Mouse (Mus musculus) limb, embryonic 12.5 days (tissue): ENCODE measurements at regions not wholly inside any gene's neighbourhood (a gene's known extent, or its start where the extent isn't known, plus 50 kb on each side); places are given as distances from the start of the nearest gene placed in this dataset. TPM values are rescaled to one million over a fixed set of nuclear protein-coding genes. Genes with fewer than 3 reads are reported as not detected.

Experiments used
- ATAC-seq: fragments of 200-750 bp; cut with Nextera tagmentation; 2 replicates; pipeline ENCODE4 v1.8.0; 2017; ENCODE audit warnings: low read depth, moderate TSS enrichment; ENCODE audit not compliant: insufficient number of reproducible peaks, insufficient read depth, low FRiP score, low TSS enrichment
- H3K27ac ChIP-seq: fragments of 300-500 bp; sonication (generic); 2 replicates; pipeline ENCODE4 v1.5.1; 2016; ENCODE audit warnings: mild to moderate bottlenecking, moderate library complexity
- H3K27me3 ChIP-seq: fragments of 300-500 bp; sonication (generic); 2 replicates; pipeline ENCODE4 v1.6.1; 2016; ENCODE audit warnings: mild to moderate bottlenecking, moderate library complexity
- H3K36me3 ChIP-seq: fragments of 300-500 bp; sonication (generic); 2 replicates; pipeline ENCODE4 v1.6.1; 2016; ENCODE audit warnings: mild to moderate bottlenecking, moderate library complexity
- H3K4me1 ChIP-seq: fragments of 300-500 bp; sonication (generic); replicated peaks from 2 replicates; pipeline ENCODE4 v1.6.1; 2016
- H3K4me2 ChIP-seq: fragments of 300-500 bp; sonication (generic); 2 replicates; pipeline ENCODE4 v1.6.1; 2016; ENCODE audit warnings: mild to moderate bottlenecking, moderate library complexity
- H3K4me3 ChIP-seq: fragments of 300-500 bp; sonication (generic); replicated peaks from 2 replicates; pipeline ENCODE4 v1.5.1; 2016; ENCODE audit warnings: mild to moderate bottlenecking
- H3K9ac ChIP-seq: fragments of 300-500 bp; sonication (generic); replicated peaks from 2 replicates; pipeline ENCODE4 v1.6.1; 2016; ENCODE audit warnings: mild to moderate bottlenecking, moderate library complexity
- H3K9me3 ChIP-seq: fragments of 300-500 bp; sonication (generic); 2 replicates; pipeline ENCODE4 v1.6.1; 2016; ENCODE audit warnings: mild to moderate bottlenecking, moderate library complexity
- WGBS: fragments of 180-500 bp; shearing (Covaris S2); methylation state at CpG from one replicate; pipeline ENCODE4 v1.1.7; 2016; 5-methylcytosine and 5-hydroxymethylcytosine counted together
- microRNA-seq: library from miRNA; unstranded; fragments of <30 nt; microRNA quantifications from one replicate; pipeline ENCODE4, GENCODE M21; 2017

DNA sequence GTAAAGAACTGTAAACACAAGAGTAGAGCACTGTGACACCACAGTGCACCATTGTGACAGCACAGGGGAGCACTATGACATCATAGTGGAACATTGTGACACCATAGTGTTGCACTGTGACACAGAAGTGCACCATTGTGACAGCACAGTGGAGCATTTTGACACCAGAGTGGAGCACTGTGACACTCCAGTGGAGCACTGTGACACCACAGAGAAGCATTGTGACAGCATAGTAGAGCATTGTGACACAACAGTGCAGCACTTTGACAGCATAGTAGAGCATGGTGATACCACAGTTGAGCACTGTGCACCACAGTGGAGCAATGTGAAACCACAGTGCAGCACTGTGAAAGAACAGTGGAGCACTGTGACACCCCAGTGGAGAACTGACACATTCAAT, 2750.4 kb upstream of the Gm8797 start:
- Histone ChIP-seq H3K4me2 (no peak overlapping the region), H3K4me1 (no peaks in the 10 kb centered on the region), H3K9me3 (peaks cover 46% of the 10 kb centered on the region), H3K27me3 (no peaks in the 10 kb centered on the region), H3K4me3 (no peak overlapping the region), H3K27ac (no peak overlapping the region), H3K36me3 (no peaks in the 10 kb centered on the region), H3K9ac (no peak overlapping the region)
- no peak for ATAC-seq

DNA sequence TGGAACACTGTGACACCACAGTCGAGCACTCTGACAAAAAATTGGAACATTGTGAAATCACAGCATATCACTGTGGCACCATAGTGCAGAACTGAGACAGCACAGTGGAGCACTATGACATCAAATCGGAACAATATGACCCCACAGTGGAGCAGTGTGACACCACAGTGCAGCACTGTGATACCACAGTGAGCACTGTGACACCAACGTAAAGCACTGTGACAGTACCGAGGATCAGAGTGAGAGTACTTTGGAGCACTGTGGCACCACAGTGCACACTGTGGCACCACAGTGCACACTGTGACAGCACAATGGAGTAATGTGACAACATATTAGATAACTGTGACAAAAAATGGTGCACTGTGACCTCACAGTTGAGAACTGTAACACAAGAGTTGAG, 2749.4 kb upstream of the Gm8797 start:
- Histone ChIP-seq H3K27ac (no peak overlapping the region), H3K9ac (no peak overlapping the region), H3K4me2 (no peak overlapping the region), H3K27me3 (no peaks in the 10 kb centered on the region), H3K4me3 (no peak overlapping the region), H3K4me1 (no peaks in the 10 kb centered on the region), H3K9me3 (peaks cover 57% of the 10 kb centered on the region), H3K36me3 (no peaks in the 10 kb centered on the region)
- ATAC-seq = no peak
- 71% methylated on average over 4 of the region's 4 CpGs for WGBS

DNA sequence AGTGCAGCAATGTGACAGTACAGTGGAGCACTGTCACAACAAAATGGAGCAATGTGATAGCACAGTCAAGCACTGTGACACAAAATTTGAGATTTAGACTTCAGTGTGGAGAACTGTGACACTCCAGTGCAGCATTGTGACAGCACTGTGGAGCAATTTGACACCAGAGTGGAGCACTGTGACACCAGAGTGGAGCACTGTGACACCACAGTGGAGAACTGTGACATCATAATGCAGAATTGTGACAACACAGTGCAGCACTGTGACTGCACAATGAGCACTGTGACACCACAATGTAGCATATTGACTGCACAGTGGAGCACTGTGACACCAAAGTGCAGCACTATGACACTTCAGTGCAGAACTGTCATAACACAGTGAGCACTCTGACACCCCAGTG, 2749.0 kb upstream of the Gm8797 start:
- no peaks in the 10 kb centered on the region for H3K4me1 ChIP-seq
- H3K4me2 ChIP-seq = no peak overlapping the region
- no peaks in the 10 kb centered on the region for H3K36me3 ChIP-seq
- peak; percentile 66; the same call in 1 of the 2 replicates for ATAC-seq
- H3K27ac ChIP-seq = no peak overlapping the region
- no peak overlapping the region for H3K9ac ChIP-seq
- peaks cover 61% of the 10 kb centered on the region for H3K9me3 ChIP-seq
- no peaks in the 10 kb centered on the region for H3K27me3 ChIP-seq
- no peak overlapping the region for H3K4me3 ChIP-seq

DNA sequence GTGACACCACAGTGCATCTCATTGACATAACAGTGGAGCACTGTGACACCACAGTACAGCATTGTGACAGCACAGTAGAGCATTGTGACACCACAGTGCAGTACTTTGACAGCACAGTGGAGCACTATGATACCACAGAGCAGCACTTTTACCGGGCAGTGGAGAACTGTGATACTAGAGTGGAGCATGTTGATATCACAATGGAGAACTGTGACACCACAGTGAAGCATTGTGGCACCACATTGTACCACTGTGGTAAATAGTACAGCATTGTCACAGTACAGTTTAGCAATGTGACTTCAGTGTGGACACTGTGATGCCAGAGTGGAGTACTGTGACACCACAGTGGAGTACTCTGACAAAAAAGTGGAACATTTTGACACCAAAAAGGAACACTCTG, 2747.2 kb upstream of the Gm8797 start:
- Histone ChIP-seq H3K9me3 (peaks cover 79% of the 10 kb centered on the region), H3K4me2 (no peak overlapping the region), H3K4me3 (no peak overlapping the region), H3K27me3 (no peaks in the 10 kb centered on the region), H3K4me1 (no peaks in the 10 kb centered on the region), H3K27ac (no peak overlapping the region), H3K36me3 (no peaks in the 10 kb centered on the region), H3K9ac (no peak overlapping the region)
- WGBS = 78% methylated on average over 1 of the region's 1 CpGs
- no peak for ATAC-seq

DNA sequence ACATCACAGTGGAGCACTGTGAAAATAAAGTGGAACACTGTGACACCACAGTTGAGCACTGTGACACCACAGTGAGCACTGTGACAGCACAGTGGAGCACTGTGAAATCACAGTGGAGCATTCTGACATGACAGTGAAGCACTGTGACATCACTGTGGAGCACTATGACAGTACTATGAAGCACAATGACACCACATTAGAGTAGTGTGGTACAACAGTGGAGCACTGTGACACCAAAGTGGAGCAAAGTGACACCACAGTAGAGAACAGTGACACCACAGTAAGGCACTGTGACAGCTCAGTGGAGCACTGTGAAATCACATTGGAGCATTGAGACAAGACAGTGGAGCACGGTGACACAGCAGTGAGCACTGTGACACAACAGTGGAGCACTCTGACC, 2739.5 kb upstream of the Gm8797 start:
- ATAC-seq = no peak
- no peak overlapping the region for H3K9ac ChIP-seq

DNA sequence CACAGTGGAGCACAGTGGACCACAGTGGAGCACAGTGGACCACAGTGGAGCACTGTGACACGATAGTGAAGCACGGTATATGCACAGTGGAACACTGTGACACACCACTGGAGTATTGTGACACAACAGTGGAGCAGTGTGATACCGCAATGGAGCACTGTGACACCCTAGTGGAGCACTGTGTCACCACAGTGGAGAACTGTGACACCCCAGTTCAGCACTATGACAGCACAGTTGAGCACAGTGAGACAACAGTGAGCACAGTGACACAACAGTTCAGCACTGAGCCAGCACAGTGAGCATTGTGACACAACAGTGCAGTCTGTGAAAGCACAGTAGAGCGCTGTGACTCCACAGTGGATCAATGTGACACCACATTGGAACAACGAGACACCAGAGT, 2737.7 kb upstream of the Gm8797 start:
- no peak overlapping the region for H3K4me2 ChIP-seq
- WGBS = 83% methylated on average over 5 of the region's 5 CpGs
- H3K36me3 ChIP-seq = no peaks in the 10 kb centered on the region
- H3K27me3 ChIP-seq = no peaks in the 10 kb centered on the region
- H3K27ac ChIP-seq = no peak overlapping the region
- ATAC-seq = no peak
- no peak overlapping the region for H3K9ac ChIP-seq
- peaks cover 87% of the 10 kb centered on the region for H3K9me3 ChIP-seq
- H3K4me1 ChIP-seq = no peaks in the 10 kb centered on the region
- no peak overlapping the region for H3K4me3 ChIP-seq

More for the DNA sequence above, 2739.5 kb upstream of the Gm8797 start:
- peaks cover 96% of the 10 kb centered on the region for H3K9me3 ChIP-seq
- H3K4me3 ChIP-seq = no peak overlapping the region
- no peak overlapping the region for H3K27ac ChIP-seq
- H3K27me3 ChIP-seq = no peaks in the 10 kb centered on the region
- no peak overlapping the region for H3K4me2 ChIP-seq
- no peaks in the 10 kb centered on the region for H3K36me3 ChIP-seq
- 56% methylated on average over 1 of the region's 1 CpGs for WGBS
- no peaks in the 10 kb centered on the region for H3K4me1 ChIP-seq

DNA sequence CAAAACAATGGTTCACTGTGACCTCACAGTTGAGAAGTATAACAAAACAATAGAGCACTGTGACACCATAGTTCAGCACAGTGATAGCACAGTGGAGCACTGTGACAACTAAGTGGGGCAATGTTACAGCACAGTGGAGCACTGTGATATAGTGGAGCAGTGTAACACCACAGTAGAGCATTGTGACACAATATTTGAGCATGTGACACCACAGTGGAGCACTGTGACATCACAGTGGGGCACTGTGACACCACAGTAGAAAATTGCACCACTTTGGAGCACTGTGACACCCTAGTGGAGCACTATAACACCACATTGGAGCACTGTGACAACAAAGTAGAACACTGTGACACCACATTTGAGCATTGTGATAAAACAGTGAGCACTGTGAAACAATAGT, 2735.6 kb upstream of the Gm8797 start:
- Histone ChIP-seq H3K4me3 (no peak overlapping the region), H3K9ac (no peak overlapping the region), H3K36me3 (no peaks in the 10 kb centered on the region), H3K27ac (no peak overlapping the region), H3K27me3 (no peaks in the 10 kb centered on the region), H3K4me2 (no peak overlapping the region), H3K9me3 (peaks cover 76% of the 10 kb centered on the region), H3K4me1 (no peaks in the 10 kb centered on the region)
- 0 out of 2 replicates have a peak, but pooled peaks have one; percentile 22 for ATAC-seq

DNA sequence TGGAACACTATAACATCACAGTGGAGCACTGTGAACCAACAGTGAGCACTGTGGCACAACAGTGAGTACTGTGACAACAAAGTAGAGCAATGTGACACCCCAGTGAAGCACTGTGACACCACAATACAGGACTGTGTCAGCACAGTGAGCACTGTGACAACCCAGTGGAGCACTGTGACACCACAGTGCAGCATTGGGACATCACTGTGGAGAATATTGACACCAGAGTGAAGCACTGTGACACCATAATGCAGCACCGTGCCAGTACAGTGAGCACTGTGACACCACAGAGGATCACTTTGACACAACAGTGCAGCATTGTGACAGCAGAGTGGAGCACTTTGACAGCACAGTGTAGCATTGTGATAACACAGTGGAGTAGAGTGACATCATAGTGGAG, 2734.0 kb upstream of the Gm8797 start:
- Histone ChIP-seq H3K4me2 (no peak overlapping the region), H3K4me3 (no peak overlapping the region), H3K9me3 (peaks cover 66% of the 10 kb centered on the region), H3K9ac (no peak overlapping the region), H3K27me3 (no peaks in the 10 kb centered on the region), H3K4me1 (no peaks in the 10 kb centered on the region), H3K27ac (no peak overlapping the region), H3K36me3 (no peaks in the 10 kb centered on the region)
- WGBS = 84% methylated on average over 1 of the region's 1 CpGs
- ATAC-seq = no peak

DNA sequence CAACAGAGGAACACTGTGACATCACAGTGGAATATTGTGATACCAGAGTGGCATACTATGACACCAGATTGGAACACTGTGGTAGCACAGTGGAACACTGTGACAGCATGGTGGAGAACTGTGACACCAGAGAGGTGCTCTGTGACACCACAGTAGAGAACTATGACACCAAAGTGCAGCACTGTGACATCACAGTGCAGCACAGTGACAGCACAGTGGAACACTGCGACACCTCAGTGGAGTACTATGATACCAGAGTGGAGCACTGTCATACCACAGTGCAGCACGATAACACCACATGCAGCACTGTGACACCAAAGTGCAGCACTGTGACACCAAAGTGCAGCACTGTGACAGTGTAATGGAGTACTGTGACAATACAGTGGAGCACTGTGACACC, 2717.8 kb upstream of the Gm8797 start:
- WGBS = 82% methylated on average over 2 of the region's 2 CpGs
- Histone ChIP-seq H3K36me3 (no peaks in the 10 kb centered on the region), H3K4me3 (no peak overlapping the region), H3K9me3 (peaks cover 63% of the 10 kb centered on the region), H3K27ac (no peak overlapping the region), H3K27me3 (no peaks in the 10 kb centered on the region), H3K4me1 (no peaks in the 10 kb centered on the region), H3K4me2 (no peak overlapping the region), H3K9ac (no peak overlapping the region)
- ATAC-seq = no peak

Small RNA genes in the stretch of these regions (microRNA-seq; reads per million reads assigned to microRNA genes)
- gene Gm27460 (not detected), gene Gm28002 (not detected)
